Mouse (Mus musculus) lung, postnatal 4 days (tissue): ENCODE data around the gene Fuk.
"Not testable (repeated sequence)": the region's sequence is repeated elsewhere in the genome, so short reads cannot be mapped to it uniquely, and the experiment has no call there.

Experiments used
- DNase-seq, 2 experiments: peaks; one replicate each; pipeline ENCODE4 v3.0.0; 2021

Fuk gene

DNA sequence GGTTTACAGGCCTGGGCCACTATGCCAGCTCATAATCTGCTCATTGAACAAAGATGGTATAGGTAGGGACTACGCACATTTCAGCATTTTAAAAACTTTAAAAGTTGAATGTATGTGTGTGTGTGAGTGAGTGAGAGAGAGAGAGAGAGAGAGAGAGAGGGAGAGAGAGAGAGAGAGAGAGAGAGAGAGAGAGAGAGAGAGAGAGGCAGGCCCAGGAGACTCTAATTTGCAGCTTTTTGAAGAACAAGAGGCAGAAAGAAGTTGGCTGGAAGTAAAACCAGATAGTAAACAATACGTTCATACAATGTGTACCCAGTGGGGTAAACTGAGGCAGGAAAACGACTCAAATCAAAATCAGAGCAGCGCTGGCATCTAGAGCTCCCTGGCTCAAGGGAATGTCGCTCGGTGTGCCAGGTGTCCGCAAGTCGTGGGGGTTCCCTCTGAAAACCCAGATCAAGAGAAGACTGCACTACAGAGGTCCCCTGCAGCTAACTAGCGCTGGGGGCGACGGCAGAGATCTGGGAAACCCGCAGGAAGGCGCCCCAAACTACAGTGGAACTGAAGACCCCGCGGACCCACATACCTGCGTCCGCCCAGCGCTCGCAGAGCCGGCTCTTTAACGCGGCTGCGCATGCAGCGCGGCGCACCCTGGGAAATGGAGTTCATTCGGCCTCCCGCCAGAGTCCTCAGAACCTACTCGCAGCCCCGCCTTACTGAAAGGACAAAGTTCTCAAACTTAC is at the start of gene Fuk:
Fuk (minus strand) TSS at position 650 of the 740 bp plus-strand sequence.
- peak; percentile 84 to 86 for DNase-seq

- no peak for DNase-seq
Observed at GRCm38 (mm10) chr8:110950065-110950484, 47.8 kb upstream of the Fuk start.

DNA sequence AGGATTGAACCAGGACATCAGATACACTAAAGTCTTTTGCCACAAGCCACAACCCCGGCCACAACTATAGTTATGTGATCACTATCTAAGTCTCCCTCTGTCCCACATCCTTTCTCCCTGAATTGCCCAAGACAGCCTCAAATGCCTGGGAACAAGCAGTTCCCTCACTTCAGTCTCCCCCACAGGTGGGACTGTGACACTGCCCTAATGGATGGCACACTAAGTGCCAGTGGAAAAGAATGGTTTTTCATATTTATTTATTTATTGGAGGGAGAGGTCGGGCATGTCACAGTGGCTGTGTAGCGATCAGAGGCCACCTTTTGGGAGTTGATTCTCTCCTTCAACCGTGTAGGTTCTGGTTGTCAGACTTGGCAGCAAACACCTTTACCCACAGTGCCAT is 43.4 kb upstream of the Fuk start:
- no peak for DNase-seq

- no peak for DNase-seq
Observed at GRCm38 (mm10) chr8:110944276-110944876, 42.1 kb upstream of the Fuk start.

DNA sequence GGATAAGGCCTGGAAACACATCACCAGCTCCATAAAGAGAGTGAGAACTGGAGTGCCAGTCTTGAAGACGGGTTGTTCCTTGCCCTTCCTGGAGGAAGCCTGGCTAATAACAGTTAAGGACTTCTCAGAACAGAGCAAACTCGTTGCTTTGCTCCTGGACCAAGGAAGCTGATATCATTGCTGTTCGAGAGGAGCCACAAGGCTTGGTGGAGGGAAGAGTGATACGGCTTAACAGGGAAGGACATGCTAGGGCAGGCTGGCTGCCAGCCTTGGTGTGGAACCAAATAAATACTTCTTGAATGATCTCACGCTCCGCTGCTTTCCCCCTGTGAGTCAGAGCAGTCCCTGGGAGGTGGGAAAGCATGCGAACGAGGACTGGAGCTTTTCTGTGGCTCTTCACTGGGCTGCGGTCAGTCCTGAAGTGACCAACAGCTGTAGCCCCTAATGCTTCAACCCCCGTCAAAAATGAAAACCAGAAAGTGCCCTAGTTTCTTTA is 39.2 kb upstream of the Fuk start:
- peak; percentile 77 to 85 for DNase-seq

DNA sequence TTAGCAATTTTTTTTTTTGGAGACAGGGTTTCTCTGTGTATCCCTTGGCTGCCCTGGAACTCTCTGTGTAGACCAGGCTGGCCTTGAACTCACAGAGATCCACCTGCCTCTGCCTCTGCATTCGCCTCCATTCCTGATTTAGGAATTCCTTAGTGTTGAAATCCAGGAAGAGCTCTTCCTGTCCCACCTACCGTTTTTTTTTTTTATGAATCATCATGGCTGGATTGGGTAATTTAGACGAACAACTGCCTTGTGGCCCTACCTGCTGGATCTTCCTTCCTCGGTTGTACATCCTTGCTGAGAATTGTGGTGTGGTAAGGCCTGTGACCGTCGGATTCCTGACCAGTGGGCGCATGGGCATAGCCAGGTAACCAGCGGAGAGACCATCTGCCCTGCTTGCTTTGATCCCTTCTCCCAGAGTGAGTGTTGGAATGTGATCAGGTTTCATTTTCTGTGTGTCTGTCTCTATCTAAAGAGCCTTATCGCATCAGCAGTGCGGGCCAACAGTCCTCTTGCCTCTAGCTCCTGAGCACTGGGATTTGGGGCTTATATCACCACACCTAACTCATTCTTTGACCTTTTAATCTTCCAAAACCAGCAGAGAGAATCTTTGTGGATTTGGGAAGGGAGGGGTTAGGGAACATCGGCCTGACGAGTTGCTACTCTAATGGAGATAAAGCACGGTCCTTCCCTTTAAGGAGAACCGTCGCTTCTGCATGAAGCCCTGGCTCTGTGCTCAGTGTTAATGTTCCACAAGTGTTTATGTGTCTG is 38.6 kb upstream of the Fuk start:
- DNase-seq = no peak

DNA sequence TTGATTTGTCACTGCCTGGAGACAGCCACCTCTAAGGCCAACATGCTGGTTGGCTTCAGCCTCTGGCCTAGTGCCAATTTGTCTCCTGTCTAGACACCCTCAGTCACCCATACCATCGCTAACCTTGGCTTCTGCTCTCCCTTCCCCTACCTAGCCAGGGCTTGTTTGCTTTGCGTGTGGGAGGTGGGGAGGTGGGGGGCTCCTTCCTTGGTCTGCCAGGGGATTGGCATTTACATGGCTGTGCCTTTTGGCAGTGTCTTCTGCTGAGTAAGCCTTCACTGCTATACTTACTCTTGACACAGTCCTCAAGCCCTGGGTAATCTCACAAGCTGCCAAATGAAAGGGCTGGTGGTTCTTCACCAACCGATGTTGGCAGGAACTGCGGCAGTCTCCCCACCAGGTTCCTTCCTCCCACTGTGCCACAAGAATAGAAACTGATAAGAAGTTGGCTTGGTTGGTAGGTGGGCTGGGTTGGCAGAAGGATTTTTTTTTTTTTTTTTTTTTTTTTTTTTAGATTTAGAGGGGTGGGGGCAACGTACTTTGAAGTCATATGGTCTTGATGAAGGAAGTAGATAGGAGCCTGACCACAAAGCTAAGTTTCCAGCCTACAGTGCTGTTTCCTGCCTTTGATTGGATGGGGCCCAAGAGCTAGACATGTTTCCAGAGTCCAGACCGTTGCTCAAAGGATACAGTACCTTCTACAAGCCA is 36.7 kb upstream of the Fuk start:
- DNase-seq = peak; percentile 48 to 76

GRCm38 (mm10) chr8:110936217-110936616 is 33.9 kb upstream of the Fuk start:
- no peak for DNase-seq

DNA sequence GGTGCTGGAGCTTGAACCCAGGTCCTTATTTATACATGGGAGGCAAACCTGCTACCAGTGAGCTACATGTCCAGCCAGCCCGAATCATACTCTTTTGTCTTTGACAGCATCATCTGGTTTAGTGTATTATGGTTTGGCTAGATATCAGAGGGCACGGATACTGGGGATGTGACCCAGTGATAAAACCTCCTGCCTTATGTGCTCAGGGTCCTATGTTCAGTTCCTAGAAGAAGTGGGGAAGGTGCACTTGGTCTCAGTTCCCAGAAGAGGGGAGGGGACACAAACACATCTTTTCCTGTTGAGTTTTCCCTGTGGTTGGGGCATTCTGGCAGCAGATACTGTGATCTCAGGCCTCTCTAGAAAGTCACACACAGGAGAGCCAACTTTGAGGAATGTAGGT is 31.0 kb upstream of the Fuk start:
- no peak for DNase-seq

- DNase-seq = no peak
Observed at GRCm38 (mm10) chr8:110932444-110932843, 30.2 kb upstream of the Fuk start.

DNA sequence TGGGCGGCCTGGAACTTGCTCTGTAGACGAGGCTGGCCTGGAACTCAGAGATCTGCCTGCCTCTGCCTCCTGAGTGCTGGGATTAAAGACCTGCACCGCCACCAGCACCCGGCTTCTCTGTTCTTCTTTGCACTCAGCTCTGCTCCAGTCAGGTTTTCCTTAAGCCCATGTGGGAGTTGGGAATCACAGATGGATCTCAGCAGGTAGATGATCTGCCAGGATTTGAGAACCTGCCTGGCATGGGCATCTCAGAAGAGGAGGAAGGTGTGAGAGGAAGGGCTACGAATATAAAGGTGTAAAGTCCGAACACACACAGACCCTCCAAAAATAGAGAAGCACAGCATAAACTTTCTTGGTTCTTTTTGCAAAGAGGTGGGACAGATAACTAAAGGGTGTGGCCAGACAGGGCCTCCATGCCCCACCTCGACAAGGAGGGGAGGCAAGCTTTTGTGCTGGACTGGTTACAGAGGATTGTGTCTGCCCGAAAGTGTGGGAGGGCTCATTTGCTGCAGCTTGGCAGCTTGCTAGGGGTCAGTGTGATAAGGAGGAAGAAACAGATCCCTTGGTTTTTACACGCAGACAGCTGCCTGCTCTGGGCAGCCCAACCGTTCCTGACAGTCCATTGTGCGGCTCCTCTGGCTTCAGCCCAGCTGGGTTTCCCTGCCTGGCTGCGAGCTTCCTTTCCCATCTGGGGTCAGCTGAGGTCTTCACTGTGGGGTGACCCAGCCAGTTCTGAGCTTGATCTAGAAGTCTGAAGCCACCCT is 29.1 kb upstream of the Fuk start:
- DNase-seq = peak; percentile 78 to 89

GRCm38 (mm10) chr8:110929672-110930071 is 27.4 kb upstream of the Fuk start:
- DNase-seq = not testable (repeated sequence)

- no peak for DNase-seq
Observed at GRCm38 (mm10) chr8:110929066-110929465, 26.8 kb upstream of the Fuk start.

DNA sequence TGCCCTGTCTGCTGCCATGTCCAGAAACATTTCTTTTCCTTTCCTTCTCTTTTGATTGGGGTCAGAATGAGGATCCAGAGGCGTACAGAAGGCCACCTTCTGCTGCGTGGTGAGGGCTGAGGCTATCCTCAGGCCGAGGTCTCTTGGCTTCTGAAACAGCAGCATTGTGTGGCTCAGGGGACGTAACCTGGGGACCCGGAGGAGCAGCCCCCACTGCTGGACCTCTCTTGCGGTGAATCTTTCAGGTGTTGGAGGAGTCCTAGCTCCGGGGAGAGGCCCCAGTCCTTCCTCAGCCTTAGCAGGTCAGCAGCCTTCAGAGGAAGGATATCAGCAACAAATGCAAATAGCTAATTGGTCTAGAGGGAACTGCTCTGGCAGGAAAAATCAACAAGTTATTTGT is 26.1 kb upstream of the Fuk start:
- DNase-seq = no peak

GRCm38 (mm10) chr8:110926690-110927089 is 24.4 kb upstream of the Fuk start:
- no peak for DNase-seq

- no peak for DNase-seq
Observed at GRCm38 (mm10) chr8:110925691-110926140, 23.4 kb upstream of the Fuk start.

DNA sequence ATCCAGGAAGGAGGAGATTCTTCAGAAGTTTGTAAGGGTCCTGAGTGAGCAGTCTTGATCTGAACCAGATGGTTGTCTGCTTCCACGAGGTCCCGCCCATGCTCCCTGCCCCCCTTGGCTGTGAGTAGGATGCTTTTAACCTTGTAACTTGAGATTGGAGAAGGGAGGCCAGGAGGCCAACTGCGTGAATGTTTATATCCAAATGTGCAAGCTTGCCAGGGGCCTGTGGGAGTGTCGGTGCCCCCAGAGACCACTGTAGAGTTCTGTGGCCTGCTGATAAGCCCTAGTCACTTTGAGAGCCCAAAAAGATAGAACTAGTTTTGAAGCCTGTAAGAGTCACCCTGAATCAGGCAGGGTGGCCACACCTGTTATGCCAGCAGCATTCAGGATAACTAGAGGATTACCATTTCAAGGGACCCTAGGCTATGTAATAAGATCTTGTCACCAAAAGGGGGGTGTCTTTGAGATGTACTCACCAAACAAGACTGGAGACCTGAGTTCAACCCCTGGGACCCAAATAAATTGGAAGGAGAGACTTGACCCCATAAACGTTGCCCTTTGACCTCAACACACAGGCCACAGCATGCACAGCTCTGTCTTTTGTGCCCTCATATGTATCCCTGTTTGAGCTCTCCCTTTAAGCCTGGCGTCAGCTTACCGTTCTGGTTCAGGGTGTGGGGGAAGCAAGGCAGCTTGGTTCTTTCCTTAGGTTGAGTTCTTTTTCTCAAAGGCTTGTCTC is 19.4 kb upstream of the Fuk start:
- DNase-seq = peak; percentile 17 to 58

GRCm38 (mm10) chr8:110920773-110921277 is 18.5 kb upstream of the Fuk start:
- DNase-seq = no peak

GRCm38 (mm10) chr8:110920032-110920772 is 17.9 kb upstream of the Fuk start:
- DNase-seq = no peak

GRCm38 (mm10) chr8:110919341-110920031 is 17.2 kb upstream of the Fuk start, which contains the start of gene St3gal2:
St3gal2 (plus strand) TSS chr8:110919922.
- peak; percentile 89 to 93 for DNase-seq
